8 mouse cellular contexts compared by ENCODE assay signal in the genomic region with DNA sequence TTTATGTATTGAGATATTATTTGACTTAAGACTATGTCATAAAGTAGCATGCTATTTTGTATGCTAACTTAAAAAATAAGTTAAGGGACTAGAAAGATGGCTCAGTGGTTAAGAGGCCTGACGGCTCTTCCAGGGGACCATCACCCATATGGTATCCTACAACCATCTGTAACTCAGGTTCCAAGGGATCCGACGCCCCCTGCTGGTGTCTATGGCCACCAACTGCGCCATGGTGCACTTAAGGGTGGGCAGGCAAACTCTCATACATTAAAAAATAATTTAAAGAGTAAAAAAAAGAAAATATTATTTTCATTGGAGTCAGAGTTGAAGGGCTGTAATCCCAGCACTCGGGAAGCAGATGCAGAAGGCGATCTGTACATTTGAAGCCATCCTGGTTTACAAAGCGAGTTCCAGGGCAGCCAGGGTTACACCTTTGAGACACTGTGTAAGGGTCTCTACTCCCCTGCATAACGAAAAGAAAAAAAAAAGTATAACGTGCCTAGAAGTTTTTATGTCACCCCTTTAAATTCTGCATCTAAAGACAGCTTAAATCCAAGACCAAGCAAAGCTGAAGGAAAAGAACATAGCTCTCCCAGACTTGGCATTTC. TPM values are rescaled to one million over a fixed set of nuclear protein-coding genes. Genes with fewer than 3 reads are reported as not detected.
DNase-seq lines count a peak whose midpoint lies in the region; ATAC-seq lines count a peak whose summit lies in the region.

No protein-coding gene starts in this region.

- 21% methylated on average over 9 of the region's 9 CpGs for WGBS in hindbrain, embryonic 15.5 days

- H3K4me1 ChIP-seq in hindbrain, embryonic 15.5 days (replicated peaks), result peaks cover 18% of the 10 kb centered on the region

- H3K4me2 ChIP-seq in hindbrain, embryonic 15.5 days, result peak overlapping the region; percentile 67

- no peaks in the 10 kb centered on the region for H3K27me3 ChIP-seq in hindbrain, embryonic 15.5 days

- H3K9me3 ChIP-seq in hindbrain, embryonic 15.5 days, result no peaks in the 10 kb centered on the region

- no peak overlapping the region for H3K9ac ChIP-seq in hindbrain, embryonic 15.5 days

- ATAC-seq in hindbrain, embryonic 15.5 days (ENCODE audit: low FRiP score, low read depth), result peak; percentile 4; the same call in 1 of the 2 replicates
- ATAC-seq in megakaryocyte-erythroid progenitor cell, adult 5-6 weeks (replicated peaks; ENCODE audit: low FRiP score, low TSS enrichment, poor library complexity, severe bottlenecking), result 0 out of 2 replicates have a peak, but pooled peaks have one; percentile 0

- H3K36me3 ChIP-seq in hindbrain, embryonic 15.5 days, result no peaks in the 10 kb centered on the region

- DNase-seq in cerebellum, adult 11-12 months, result peak; percentile 59
- DNase-seq in cerebellum, adult 8-10 months, result no peak
- peak; percentile 6 for DNase-seq in urinary bladder, postnatal 14 days (ENCODE audit: low spot score)
- no peak for DNase-seq in urinary bladder, adult 2 months (ENCODE audit: low spot score)
- DNase-seq in layer of hippocampus, adult 8-10 months (ENCODE audit: low spot score in 2 of 2), result no peak
- no peak for DNase-seq in layer of hippocampus, postnatal 10 days (ENCODE audit: low spot score in 2 of 2)

- no peak overlapping the region for H3K27ac ChIP-seq in hindbrain, embryonic 15.5 days (replicated peaks)

- peak overlapping the region; percentile 66 for H3K4me3 ChIP-seq in hindbrain, embryonic 15.5 days

RNA-seq across cellular contexts. Expression of gene Mocs1, which starts 0.4 kb away (rescaled TPM):
- polyA plus RNA-seq in urinary bladder, adult 2 months (2012; rRNA removed), result 33.1 and 40.0 TPM in 2 replicates
- 3.2 and 5.5 TPM in 2 replicates for polyA plus RNA-seq in hindbrain, embryonic 15.5 days (2015; fragmentation: Nextera tagmentation; extraction: Ambion mirVana)
- 36.2 and 50.2 TPM in 2 replicates for total RNA-seq in megakaryocyte-erythroid progenitor cell, adult 5-6 weeks (2014; fragmentation: Nextera tagmentation)
- 8.9 and 9.4 TPM in 2 replicates for total RNA-seq in megakaryocyte-erythroid progenitor cell, adult 5-6 weeks (2017)
- 10 to 100 TPM; 14.6 to 19.1 (median 17.0) TPM for total RNA-seq in layer of hippocampus, adult 8-10 months (2022)
- 10 to 100 TPM; 12.7 to 13.4 TPM for total RNA-seq in layer of hippocampus, postnatal 10 days (2021)

Comparison
In these comparisons a context has a peak if more than half of its experiments do, and no peak if none do; other contexts are left out.
1. DNase-seq: peak in cerebellum, adult 11-12 months (single experiment) and urinary bladder, postnatal 14 days (single experiment); none in cerebellum, adult 8-10 months (single experiment), urinary bladder, adult 2 months (single experiment), layer of hippocampus, adult 8-10 months (0 of 2) and layer of hippocampus, postnatal 10 days (0 of 2).